17 mouse cellular contexts compared by ENCODE assay signal in genomic region chr2:28362199-28362598, GRCm38 (mm10).
A peak's percentile ranks its signal among the peaks of the same experiment; 100 is the strongest.
DNase-seq lines count a peak whose midpoint lies in the region; ATAC-seq and TF ChIP-seq lines count a peak whose summit lies in the region.
"Had no signal": no experiment of that assay in that cellular context is flagged by ENCODE, and none has a peak within 500 bp of the region (broad histone marks: within the 10 kb centered on the region; RNA-seq: fewer than 3 reads in every experiment).

No protein-coding gene starts in this region.

- no peak overlapping the region for H3K9ac ChIP-seq in neural tube, embryonic 15.5 days (replicated peaks)
- H3K9ac ChIP-seq in hindbrain, embryonic 13.5 days = no peak overlapping the region
- no peak overlapping the region for H3K9ac ChIP-seq in midbrain, embryonic 16.5 days (ENCODE audit: low read depth, low read length)
- H3K9ac ChIP-seq: forebrain, embryonic 15.5 days; heart, embryonic 12.5 days had no signal

- H3K27me3 ChIP-seq in neural tube, embryonic 15.5 days (replicated peaks) = no peaks in the 10 kb centered on the region
- H3K27me3 ChIP-seq in hindbrain, embryonic 13.5 days = no peaks in the 10 kb centered on the region
- H3K27me3 ChIP-seq in midbrain, embryonic 16.5 days (ENCODE audit: control insufficient read depth, insufficient read depth, low read depth, low read length) = no peaks in the 10 kb centered on the region
- H3K27me3 ChIP-seq: forebrain, embryonic 15.5 days had no signal

- no peak overlapping the region for H3K4me3 ChIP-seq in layer of hippocampus, adult 2 months
- H3K4me3 ChIP-seq in neural tube, embryonic 15.5 days (replicated peaks) = no peak overlapping the region
- H3K4me3 ChIP-seq in hindbrain, embryonic 13.5 days = no peak overlapping the region
- H3K4me3 ChIP-seq in midbrain, embryonic 16.5 days (ENCODE audit: low read depth, low read length) = no peak overlapping the region
- H3K4me3 ChIP-seq: embryonic facial prominence, embryonic 10.5 days; forebrain, embryonic 15.5 days; heart, embryonic 12.5 days had no signal

- H3K9me3 ChIP-seq in neural tube, embryonic 15.5 days (replicated peaks) = no peaks in the 10 kb centered on the region
- H3K9me3 ChIP-seq in hindbrain, embryonic 13.5 days = no peaks in the 10 kb centered on the region
- no peaks in the 10 kb centered on the region for H3K9me3 ChIP-seq in midbrain, embryonic 16.5 days (replicated peaks; ENCODE audit: control insufficient read depth, low read length, poor library complexity, severe bottlenecking)
- H3K9me3 ChIP-seq: embryonic facial prominence, embryonic 10.5 days; forebrain, embryonic 15.5 days had no signal

- H3K4me1 ChIP-seq in neural tube, embryonic 15.5 days = peaks cover 13% of the 10 kb centered on the region; the same call in 1 of the 2 replicates
- peaks cover 8% of the 10 kb centered on the region for H3K4me1 ChIP-seq in hindbrain, embryonic 13.5 days (replicated peaks)
- H3K4me1 ChIP-seq in midbrain, embryonic 16.5 days (ENCODE audit: control insufficient read depth, insufficient read depth, low read length) = no peaks in the 10 kb centered on the region
- H3K4me1 ChIP-seq: forebrain, embryonic 15.5 days; heart, embryonic 12.5 days had no signal

- 0 out of 2 replicates have a peak, but pooled peaks have one; percentile 8 for ATAC-seq in common myeloid progenitor, adult 5-6 weeks (replicated peaks; ENCODE audit: low read depth, poor library complexity, severe bottlenecking)
- ATAC-seq in granulocyte monocyte progenitor cell, adult 5-6 weeks (replicated peaks; ENCODE audit: poor library complexity, severe bottlenecking) = peak; percentile 52
- ATAC-seq in neural tube, embryonic 15.5 days (ENCODE audit: low FRiP score) = no peak
- ATAC-seq in hindbrain, embryonic 13.5 days (ENCODE audit: low FRiP score) = no peak
- no peak for ATAC-seq in midbrain, embryonic 16.5 days
- ATAC-seq: forebrain, embryonic 15.5 days had no signal

- H3K36me3 ChIP-seq in neural tube, embryonic 15.5 days = no peaks in the 10 kb centered on the region
- H3K36me3 ChIP-seq in hindbrain, embryonic 13.5 days = no peaks in the 10 kb centered on the region
- no peaks in the 10 kb centered on the region for H3K36me3 ChIP-seq in midbrain, embryonic 16.5 days (ENCODE audit: control insufficient read depth, insufficient read depth, low read length)
- H3K36me3 ChIP-seq: embryonic facial prominence, embryonic 10.5 days; forebrain, embryonic 15.5 days; heart, embryonic 12.5 days had no signal

- H3K4me2 ChIP-seq in neural tube, embryonic 15.5 days = no peak overlapping the region
- H3K4me2 ChIP-seq in hindbrain, embryonic 13.5 days = no peak overlapping the region
- H3K4me2 ChIP-seq in midbrain, embryonic 16.5 days (ENCODE audit: low read length) = no peak overlapping the region
- H3K4me2 ChIP-seq: forebrain, embryonic 15.5 days; heart, embryonic 12.5 days had no signal

- no peak for TF ChIP-seq CTCF in layer of hippocampus, adult 2 months (conservative IDR thresholded peaks at IDR 0.05)

- H3K27ac ChIP-seq in layer of hippocampus, adult 2 months = peak overlapping the region; percentile 39
- peak overlapping the region; percentile 51; the same call in 1 of the 2 replicates for H3K27ac ChIP-seq in neural tube, embryonic 15.5 days (replicated peaks)
- no peak overlapping the region for H3K27ac ChIP-seq in hindbrain, embryonic 13.5 days
- no peak overlapping the region for H3K27ac ChIP-seq in midbrain, embryonic 16.5 days (ENCODE audit: low read length)
- H3K27ac ChIP-seq: embryonic facial prominence, embryonic 10.5 days; forebrain, embryonic 15.5 days had no signal

- 48% methylated on average over 6 of the region's 6 CpGs for WGBS in neural tube, embryonic 15.5 days
- WGBS in hindbrain, embryonic 13.5 days = 65% methylated on average over 6 of the region's 6 CpGs
- WGBS in midbrain, embryonic 16.5 days = 74% methylated on average over 6 of the region's 6 CpGs

- no peak for DNase-seq in layer of hippocampus, adult 2 months (ENCODE audit: low spot score in 2 of 2)
- no peak for DNase-seq in layer of hippocampus, postnatal 25 days (ENCODE audit: extremely low spot score in 1 of 2, low spot score in 1 of 2)
- DNase-seq in thymus, postnatal 25 days = no peak
- DNase-seq: adrenal gland, adult 2 months; adrenal gland, postnatal 25 days; cerebellum, adult 18-20 months; cerebellum, adult 9-11 months; cerebellum, postnatal 36 days; gastrocnemius, postnatal 10 days had no signal

Comparison
In these comparisons a context has a peak if more than half of its experiments do, and no peak if none do; other contexts are left out.
1. H3K27ac ChIP-seq: peak in layer of hippocampus, adult 2 months (single experiment) and neural tube, embryonic 15.5 days (single experiment); none in hindbrain, embryonic 13.5 days (single experiment) and midbrain, embryonic 16.5 days (single experiment).
2. ATAC-seq: peak in common myeloid progenitor, adult 5-6 weeks (single experiment) and granulocyte monocyte progenitor cell, adult 5-6 weeks (single experiment); none in neural tube, embryonic 15.5 days (single experiment), hindbrain, embryonic 13.5 days (single experiment) and midbrain, embryonic 16.5 days (single experiment).